Mouse (Mus musculus) embryonic fibroblast, embryonic 13.5 days (primary cell): ENCODE measurements around the gene Sidt2.

Experiments
- CTCF ChIP-seq: IDR thresholded peaks from 2 replicates; pipeline ENCODE4 v1.5.1; 2011; ENCODE audit warnings: mild to moderate bottlenecking, control low read depth, low read length, moderate library complexity, borderline replicate concordance; ENCODE audit not compliant: insufficient read depth
- POLR2A ChIP-seq: IDR thresholded peaks from 2 replicates; pipeline ENCODE4 v1.6.1; 2011; ENCODE audit warnings: low read depth, mild to moderate bottlenecking, control low read depth, low read length, moderate library complexity

- TF ChIP-seq CTCF, result peak; percentile 18; the same call in 1 of the 2 replicates
- TF ChIP-seq POLR2A, result no peak
Measured at GRCm38 (mm10) chr9:45981331-45981730, 26.3 kb upstream of the Sidt2 start.
